Mouse (Mus musculus): ENCODE results near the gene Aifm2.

- no peak for TF ChIP-seq POLR2A (IDR thresholded peaks at IDR 0.05; ENCODE audit: insufficient read length, low read depth)
- TF ChIP-seq MAX (IDR thresholded peaks at IDR 0.05; ENCODE audit: low read depth): no peak
- no peak for TF ChIP-seq TCF12 (IDR thresholded peaks at IDR 0.05; ENCODE audit: insufficient read depth, poor library complexity, severe bottlenecking)
- TF ChIP-seq REST (IDR thresholded peaks at IDR 0.05; ENCODE audit: insufficient read depth, insufficient read length): no peak
- TF ChIP-seq MYOD1 (IDR thresholded peaks at IDR 0.05; ENCODE audit: control insufficient read depth in 1 of 3, insufficient read length in 2 of 3, low read depth in 2 of 3): no peak
Observed at GRCm38 (mm10) chr10:61696560-61696823, 18.6 kb upstream of the Aifm2 start.
